Mouse (Mus musculus) liver, embryonic 14.5 days (tissue): ENCODE measurements around the gene Robo1.

Experiments used
- CTCF ChIP-seq: IDR thresholded peaks from 2 replicates; pipeline ENCODE4 v1.5.1; 2016; ENCODE audit warnings: antibody characterized with exemption, low read depth, control low read depth
- EP300 ChIP-seq: IDR thresholded peaks from 2 replicates; pipeline ENCODE4 v1.6.1; 2016; ENCODE audit warnings: antibody characterized with exemption, low read depth

DNA sequence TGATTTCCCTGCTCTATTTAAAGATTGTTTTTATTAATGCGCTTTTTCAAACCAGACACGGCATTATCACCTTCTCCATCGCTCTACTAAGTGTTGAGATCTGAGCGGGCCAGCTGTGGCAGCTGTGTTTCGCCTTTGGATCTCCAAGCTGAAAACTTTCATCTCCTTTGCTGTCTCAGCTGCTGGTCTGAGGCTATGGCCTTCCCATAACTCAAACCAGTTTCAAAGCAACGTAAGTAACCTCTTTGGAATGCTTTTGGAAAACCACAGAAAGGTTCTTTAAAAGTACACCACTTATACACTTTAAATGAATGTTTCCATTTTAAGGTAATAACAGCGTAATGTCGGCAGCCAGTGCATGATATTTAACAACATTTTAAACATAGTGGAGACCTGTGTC lies 520.3 kb downstream of the Robo1 start:
- no peak for TF ChIP-seq CTCF
- TF ChIP-seq EP300, result no peak
